Mouse (Mus musculus): ENCODE data around the gene Lenep. TPM values are rescaled to one million over a fixed set of nuclear protein-coding genes. Genes with fewer than 3 reads are reported as not detected.
A peak's percentile ranks its signal among the peaks of the same experiment; 100 is the strongest.

The Lenep gene
- polyA plus RNA-seq, 1 experiment from 2014 or later: not detected

DNA sequence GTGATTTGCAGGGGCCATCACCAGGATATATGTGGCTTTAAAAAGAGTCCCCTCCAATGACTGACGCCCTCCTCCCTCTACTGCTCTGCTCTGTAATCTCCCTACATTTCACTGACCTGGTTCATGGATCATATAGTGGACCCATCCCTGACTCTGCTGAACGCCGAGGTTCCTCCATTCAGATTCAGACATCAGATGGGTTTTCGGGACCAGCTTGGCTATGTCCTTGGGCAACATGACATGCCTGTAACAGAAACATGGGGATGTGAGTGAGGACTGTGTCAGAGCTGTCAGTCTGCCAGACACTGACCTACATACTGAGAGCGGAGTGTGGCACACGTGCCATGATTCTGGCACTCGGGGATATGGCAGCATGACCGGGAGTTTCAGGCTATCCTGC, 13.6 kb upstream of the Lenep start:
- no peak overlapping the region for H3K4me3 ChIP-seq (ENCODE audit: low read length)
- 94% methylated on average over 8 of the region's 8 CpGs for WGBS
- H3K27ac ChIP-seq (ENCODE audit: low read depth, low read length): no peak overlapping the region
- H3K36me3 ChIP-seq (ENCODE audit: control insufficient read depth, insufficient read depth, low read length): peaks cover 7% of the 10 kb centered on the region
- H3K9me3 ChIP-seq (ENCODE audit: control insufficient read depth, low read length): no peaks in the 10 kb centered on the region
- H3K4me2 ChIP-seq (ENCODE audit: low read length): no peak overlapping the region
- peaks cover 26% of the 10 kb centered on the region for H3K4me1 ChIP-seq (ENCODE audit: control insufficient read depth, insufficient read depth, low read depth, low read length)
- no peak overlapping the region for H3K9ac ChIP-seq (ENCODE audit: low read depth, low read length)
- no peaks in the 10 kb centered on the region for H3K27me3 ChIP-seq (replicated peaks; ENCODE audit: control insufficient read depth, insufficient read depth, low read length)
- ATAC-seq: no peak

DNA sequence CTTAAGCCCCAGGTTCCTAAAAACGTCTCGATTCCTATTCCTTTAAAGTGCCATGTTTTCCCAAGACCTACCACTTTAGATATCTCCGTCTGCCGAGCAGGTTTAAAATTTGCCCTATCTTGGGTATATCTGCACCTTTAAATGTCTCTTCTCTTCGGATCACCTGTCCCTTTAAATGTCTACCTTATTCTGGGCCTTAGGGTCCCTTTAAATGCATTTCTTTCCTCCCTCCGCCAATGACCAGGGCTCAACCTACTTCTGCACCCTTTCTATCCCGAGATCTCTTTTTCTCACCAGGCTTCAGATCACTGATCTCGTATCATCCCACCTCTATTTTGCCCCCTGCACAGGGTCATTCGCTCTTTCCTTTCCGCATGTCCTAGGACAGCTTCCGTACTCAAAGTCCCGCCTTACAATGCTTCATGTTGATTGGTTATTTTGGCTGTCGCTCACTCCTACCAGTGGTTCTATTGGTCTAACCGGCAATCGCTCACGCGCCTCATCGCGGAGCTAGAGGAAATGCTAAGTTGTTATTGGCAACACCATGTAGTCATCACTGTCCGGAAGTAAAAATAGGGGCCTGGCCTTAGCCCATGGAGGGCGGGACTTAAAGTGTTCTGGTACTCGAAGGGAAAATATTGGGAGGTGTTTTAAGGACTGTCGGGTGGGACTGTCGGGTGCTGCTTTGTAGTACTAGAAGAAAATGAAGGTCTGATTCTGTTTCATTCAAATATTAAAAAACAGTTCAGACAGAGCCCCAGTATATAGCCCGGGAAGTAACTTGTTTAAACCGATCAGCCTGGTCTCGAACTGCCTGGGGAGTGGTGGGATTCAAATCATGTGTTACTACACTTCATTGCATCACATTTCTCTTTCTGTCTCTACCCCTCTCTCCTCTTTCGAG, 9.1 kb upstream of the Lenep start, which contains the start of gene Flad1:
Gene Flad1 (minus strand): TSS at position 381 of the 904 bp plus-strand sequence.
- H3K36me3 ChIP-seq (ENCODE audit: control insufficient read depth, insufficient read depth, low read length): peaks cover 11% of the 10 kb centered on the region
- peak within 1 kb of the TSS; percentile 68 for H3K9ac ChIP-seq (ENCODE audit: low read depth, low read length)
- 3% methylated on average over 28 of the region's 28 CpGs for WGBS
- no peaks in the 10 kb centered on the region for H3K27me3 ChIP-seq (replicated peaks; ENCODE audit: control insufficient read depth, insufficient read depth, low read length)
- peak; percentile 99 for ATAC-seq
- H3K27ac ChIP-seq (ENCODE audit: low read depth, low read length): peak within 1 kb of the TSS; percentile 78
- H3K9me3 ChIP-seq (ENCODE audit: control insufficient read depth, low read length): no peaks in the 10 kb centered on the region
- peaks cover 9% of the 10 kb centered on the region for H3K4me1 ChIP-seq (ENCODE audit: control insufficient read depth, insufficient read depth, low read depth, low read length)
- H3K4me2 ChIP-seq (ENCODE audit: low read length): peak within 1 kb of the TSS; percentile 79
- peak within 1 kb of the TSS; percentile 59 for H3K4me3 ChIP-seq (ENCODE audit: low read length)

DNA sequence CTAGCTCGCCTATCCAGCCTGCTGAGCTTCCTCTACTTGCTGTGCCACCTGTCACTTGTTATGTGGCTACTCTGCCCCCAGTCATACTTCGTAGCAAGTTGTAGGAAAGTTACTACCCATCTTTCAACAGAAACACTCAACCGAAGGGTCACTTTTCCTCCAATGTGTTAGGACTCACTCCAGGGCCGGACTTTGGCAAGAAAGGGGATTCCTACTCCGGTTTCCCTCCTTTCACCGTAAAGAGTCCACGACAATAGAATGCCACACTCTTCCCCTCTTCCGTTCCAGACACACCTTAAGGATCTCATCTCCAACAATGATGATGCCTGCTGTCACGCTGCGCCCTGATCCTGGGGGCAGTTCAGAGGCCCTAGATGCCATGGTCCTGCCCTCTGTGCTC, 8.3 kb upstream of the Lenep start:
- Histone ChIP-seq H3K4me2 (ENCODE audit: low read length) (peak overlapping the region; percentile 79), H3K9me3 (ENCODE audit: control insufficient read depth, low read length) (no peaks in the 10 kb centered on the region), H3K36me3 (ENCODE audit: control insufficient read depth, insufficient read depth, low read length) (peaks cover 11% of the 10 kb centered on the region), H3K4me1 (ENCODE audit: control insufficient read depth, insufficient read depth, low read depth, low read length) (peaks cover 7% of the 10 kb centered on the region), H3K4me3 (ENCODE audit: low read length) (peak overlapping the region; percentile 59), H3K27ac (ENCODE audit: low read depth, low read length) (peak overlapping the region; percentile 78), H3K9ac (ENCODE audit: low read depth, low read length) (peak overlapping the region; percentile 68), H3K27me3 (replicated peaks; ENCODE audit: control insufficient read depth, insufficient read depth, low read length) (no peaks in the 10 kb centered on the region)
- ATAC-seq: no peak
- 82% methylated on average over 10 of the region's 10 CpGs for WGBS

DNA sequence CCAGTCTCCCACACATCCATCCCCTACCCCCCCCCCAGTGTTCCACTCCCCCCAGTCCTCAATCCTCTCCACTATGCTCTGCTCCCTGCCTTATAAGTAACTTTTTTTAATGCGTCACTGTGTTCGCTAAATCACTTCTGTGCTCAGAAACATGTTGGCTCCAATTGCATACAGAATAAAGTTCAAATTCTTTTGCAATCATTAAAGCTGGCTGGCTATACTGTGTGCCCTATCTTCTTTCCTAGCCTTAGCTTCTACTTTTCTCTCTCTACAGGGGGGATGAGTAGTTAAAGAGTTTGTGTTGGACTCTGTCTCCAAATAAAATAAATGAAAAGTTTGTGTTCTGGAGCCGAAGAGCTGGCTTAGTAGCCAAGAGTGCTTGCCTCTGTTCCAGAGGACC, 7.1 kb upstream of the Lenep start:
- H3K9me3 ChIP-seq (ENCODE audit: control insufficient read depth, low read length): no peaks in the 10 kb centered on the region
- peaks cover 8% of the 10 kb centered on the region for H3K36me3 ChIP-seq (ENCODE audit: control insufficient read depth, insufficient read depth, low read length)
- H3K27me3 ChIP-seq (replicated peaks; ENCODE audit: control insufficient read depth, insufficient read depth, low read length): no peaks in the 10 kb centered on the region
- no peak overlapping the region for H3K4me3 ChIP-seq (ENCODE audit: low read length)
- peaks cover 7% of the 10 kb centered on the region for H3K4me1 ChIP-seq (ENCODE audit: control insufficient read depth, insufficient read depth, low read depth, low read length)
- H3K27ac ChIP-seq (ENCODE audit: low read depth, low read length): no peak overlapping the region
- no peak for ATAC-seq
- WGBS: 96% methylated on average over 3 of the region's 3 CpGs
- H3K9ac ChIP-seq (ENCODE audit: low read depth, low read length): no peak overlapping the region
- no peak overlapping the region for H3K4me2 ChIP-seq (ENCODE audit: low read length)

- ATAC-seq: no peak
- no peak overlapping the region for H3K4me2 ChIP-seq (ENCODE audit: low read length)
- H3K27me3 ChIP-seq (replicated peaks; ENCODE audit: control insufficient read depth, insufficient read depth, low read length): no peaks in the 10 kb centered on the region
- H3K9me3 ChIP-seq (ENCODE audit: control insufficient read depth, low read length): no peaks in the 10 kb centered on the region
- no peak overlapping the region for H3K9ac ChIP-seq (ENCODE audit: low read depth, low read length)
- 62% methylated on average over 16 of the region's 16 CpGs for WGBS
- H3K4me1 ChIP-seq (ENCODE audit: control insufficient read depth, insufficient read depth, low read depth, low read length): peaks cover 7% of the 10 kb centered on the region
- H3K4me3 ChIP-seq (ENCODE audit: low read length): no peak overlapping the region
- H3K36me3 ChIP-seq (ENCODE audit: control insufficient read depth, insufficient read depth, low read length): peaks cover 6% of the 10 kb centered on the region
- no peak overlapping the region for H3K27ac ChIP-seq (ENCODE audit: low read depth, low read length)
Observed at GRCm38 (mm10) chr3:89408448-89408847, 5.9 kb upstream of the Lenep start.

DNA sequence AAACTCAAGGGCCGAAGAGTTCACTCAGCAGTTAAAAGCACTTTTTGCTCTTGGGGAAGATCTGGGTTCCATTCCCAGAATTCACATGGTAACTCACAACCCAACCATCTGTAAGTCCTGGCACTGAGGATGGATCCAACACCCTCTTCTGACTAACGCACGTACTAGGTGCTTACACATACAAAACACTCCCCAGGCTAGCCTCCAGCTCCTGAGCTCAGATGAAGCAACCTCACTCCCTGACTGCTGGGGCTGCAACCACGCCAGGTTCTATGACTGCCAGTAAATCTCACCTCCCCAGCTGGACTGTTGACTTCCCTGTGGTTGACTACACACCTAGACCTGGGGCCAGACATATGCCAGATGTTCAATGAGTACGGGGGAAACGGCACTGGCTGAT, 4.3 kb upstream of the Lenep start:
- Histone ChIP-seq H3K4me2 (ENCODE audit: low read length) (no peak overlapping the region), H3K27ac (ENCODE audit: low read depth, low read length) (no peak overlapping the region), H3K4me1 (ENCODE audit: control insufficient read depth, insufficient read depth, low read depth, low read length) (peaks cover 7% of the 10 kb centered on the region), H3K9ac (ENCODE audit: low read depth, low read length) (no peak overlapping the region), H3K9me3 (ENCODE audit: control insufficient read depth, low read length) (no peaks in the 10 kb centered on the region), H3K36me3 (ENCODE audit: control insufficient read depth, insufficient read depth, low read length) (peaks cover 14% of the 10 kb centered on the region), H3K4me3 (ENCODE audit: low read length) (no peak overlapping the region), H3K27me3 (replicated peaks; ENCODE audit: control insufficient read depth, insufficient read depth, low read length) (no peaks in the 10 kb centered on the region)
- no peak for ATAC-seq
- WGBS: 91% methylated on average over 6 of the region's 6 CpGs

DNA sequence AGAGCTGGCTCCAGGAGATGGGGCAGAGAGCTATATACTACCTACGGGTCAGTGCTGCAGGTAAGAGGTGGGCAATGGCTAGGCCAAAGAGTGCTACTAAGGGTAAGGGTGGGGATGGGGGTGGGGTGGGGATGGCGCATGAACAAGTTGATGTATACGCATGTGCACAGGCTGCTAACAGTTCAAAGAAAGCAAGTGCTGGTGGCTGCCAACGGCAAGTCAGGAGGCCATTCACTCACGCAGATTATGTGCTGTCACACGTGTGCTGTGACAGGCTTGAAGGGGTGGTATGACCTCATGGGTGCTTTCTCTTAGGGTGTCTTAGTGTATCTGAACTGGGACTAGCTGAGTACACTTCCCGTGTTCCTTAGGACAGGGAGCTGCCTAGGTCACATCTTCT, 1.3 kb downstream of the Lenep start:
- Histone ChIP-seq H3K9me3 (ENCODE audit: control insufficient read depth, low read length) (no peaks in the 10 kb centered on the region), H3K4me3 (ENCODE audit: low read length) (no peak overlapping the region), H3K9ac (ENCODE audit: low read depth, low read length) (no peak overlapping the region), H3K4me1 (ENCODE audit: control insufficient read depth, insufficient read depth, low read depth, low read length) (peaks cover 5% of the 10 kb centered on the region), H3K27ac (ENCODE audit: low read depth, low read length) (no peak overlapping the region), H3K4me2 (ENCODE audit: low read length) (no peak overlapping the region), H3K36me3 (ENCODE audit: control insufficient read depth, insufficient read depth, low read length) (peaks cover 15% of the 10 kb centered on the region), H3K27me3 (replicated peaks; ENCODE audit: control insufficient read depth, insufficient read depth, low read length) (peaks cover 4% of the 10 kb centered on the region; the same call in 1 of the 2 replicates)
- 90% methylated on average over 7 of the region's 7 CpGs for WGBS
- no peak for ATAC-seq

DNA sequence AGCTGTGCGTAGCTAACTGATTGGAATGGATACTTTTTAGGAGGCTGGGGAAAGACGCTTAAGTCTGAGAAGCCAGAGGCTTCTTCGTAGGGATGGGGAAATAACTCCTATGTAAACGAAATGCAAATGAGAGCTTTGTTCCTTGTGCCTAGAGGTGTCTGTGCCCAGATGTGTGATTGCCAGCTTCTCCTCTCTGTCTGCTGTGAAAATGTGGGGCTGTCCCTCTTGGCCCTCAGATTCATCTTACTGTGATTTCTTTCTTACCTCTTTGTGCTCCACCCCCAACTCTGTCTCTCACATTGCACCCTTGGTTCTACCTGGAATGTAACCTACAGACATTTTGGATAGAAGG, 6.0 kb downstream of the Lenep start:
- WGBS: 0% methylated on average over 4 of the region's 4 CpGs
- Histone ChIP-seq H3K27me3 (replicated peaks; ENCODE audit: control insufficient read depth, insufficient read depth, low read length) (peaks cover 16% of the 10 kb centered on the region), H3K9ac (ENCODE audit: low read depth, low read length) (no peak overlapping the region; the same call in 1 of the 2 replicates), H3K4me3 (ENCODE audit: low read length) (peak overlapping the region; percentile 45), H3K4me1 (ENCODE audit: control insufficient read depth, insufficient read depth, low read depth, low read length) (peaks cover 42% of the 10 kb centered on the region), H3K27ac (ENCODE audit: low read depth, low read length) (no peak overlapping the region), H3K4me2 (ENCODE audit: low read length) (peak overlapping the region; percentile 74), H3K9me3 (ENCODE audit: control insufficient read depth, low read length) (no peaks in the 10 kb centered on the region), H3K36me3 (ENCODE audit: control insufficient read depth, insufficient read depth, low read length) (0 out of 2 replicates have a peak, but pooled peaks cover 3% of the 10 kb centered on the region)
- ATAC-seq: no peak

DNA sequence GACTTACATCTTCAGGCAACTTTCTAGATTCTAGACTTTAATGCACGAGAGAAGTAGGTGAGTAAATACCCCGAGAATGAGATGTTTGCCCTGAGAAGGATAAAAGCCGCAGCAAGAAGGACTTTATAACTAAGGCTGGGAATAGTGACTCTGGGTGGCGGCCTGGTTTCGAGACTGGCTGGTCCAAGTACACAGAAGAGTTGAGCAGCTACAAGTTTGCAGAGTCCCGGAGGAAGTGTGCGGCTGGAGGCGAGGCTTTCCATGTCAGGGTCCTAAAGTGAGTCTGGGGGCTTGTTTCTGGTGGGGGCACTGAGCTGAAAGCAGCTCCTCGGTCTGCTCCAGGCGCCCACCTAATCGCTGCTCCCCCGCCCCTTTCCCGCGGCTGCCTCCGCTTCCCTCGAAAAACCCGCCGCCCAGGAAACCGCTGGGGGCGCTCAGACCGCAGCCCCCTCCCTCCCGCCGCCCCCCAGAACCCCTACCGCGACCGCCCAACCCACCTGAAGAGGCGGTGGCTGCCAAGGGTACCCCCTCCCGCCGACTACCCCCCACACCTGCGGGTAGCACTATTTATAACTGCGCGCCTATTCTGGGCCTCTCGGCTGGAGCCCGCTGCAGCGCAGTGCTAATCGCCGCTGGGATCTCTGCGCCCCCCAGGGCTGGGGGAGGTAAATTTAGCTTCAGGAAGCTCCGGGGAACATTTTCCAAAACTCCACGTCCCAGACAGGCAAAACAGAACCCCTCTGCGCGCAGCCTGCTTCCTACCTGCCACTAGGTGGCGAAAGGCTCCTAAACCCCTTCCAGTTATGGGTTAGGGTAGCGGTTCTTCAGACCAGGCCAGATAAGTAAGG, 6.6 kb downstream of the Lenep start:
- H3K9ac ChIP-seq (ENCODE audit: low read depth, low read length): peak overlapping the region; percentile 58
- no peak for ATAC-seq
- H3K9me3 ChIP-seq (ENCODE audit: control insufficient read depth, low read length): no peaks in the 10 kb centered on the region
- H3K4me3 ChIP-seq (ENCODE audit: low read length): peak overlapping the region; percentile 45
- H3K36me3 ChIP-seq (ENCODE audit: control insufficient read depth, insufficient read depth, low read length): no peaks in the 10 kb centered on the region
- peak overlapping the region; percentile 74 for H3K4me2 ChIP-seq (ENCODE audit: low read length)
- H3K27ac ChIP-seq (ENCODE audit: low read depth, low read length): no peak overlapping the region
- peaks cover 16% of the 10 kb centered on the region for H3K27me3 ChIP-seq (replicated peaks; ENCODE audit: control insufficient read depth, insufficient read depth, low read length)
- WGBS: under 1% methylated on average over 31 of the region's 44 CpGs
- H3K4me1 ChIP-seq (ENCODE audit: control insufficient read depth, insufficient read depth, low read depth, low read length): peaks cover 48% of the 10 kb centered on the region

Measured in hindbrain, embryonic 16.5 days (tissue).